Mouse (Mus musculus) mouse trophoblast stem cell (cell line): ENCODE measurements around the gene Mboat2.

Source experiments
- in situ Hi-C, 2 experiments: fragments of 300-500 bp; cut with MseI, MboI; formaldehyde crosslinking; loops; 2 replicates in 1 of 2; 3 replicates in 1 of 2; pipeline ENCODE4 v1.15.1; 2025

Gene Mboat2

GRCm38 (mm10) chr12:24830766-24831152 lies at the start of gene Mboat2:
Gene Mboat2, plus strand, starts transcription at chr12:24830879.
- in situ Hi-C loops: no loop called here

GRCm38 (mm10) chr12:24783735-24784134 lies 46.9 kb upstream of the Mboat2 start:
- in situ Hi-C loops: no loop called here

GRCm38 (mm10) chr12:24785882-24786281 lies 44.8 kb upstream of the Mboat2 start:
- in situ Hi-C loops: no loop called here

GRCm38 (mm10) chr12:24786316-24786715 lies 44.4 kb upstream of the Mboat2 start:
- in situ Hi-C loops: no loop called here

GRCm38 (mm10) chr12:24789659-24790058 lies 41.0 kb upstream of the Mboat2 start:
- in situ Hi-C loops: no loop called here

GRCm38 (mm10) chr12:24811230-24811629 lies 19.4 kb upstream of the Mboat2 start:
- in situ Hi-C loops: no loop called here

GRCm38 (mm10) chr12:24811906-24812305 lies 18.8 kb upstream of the Mboat2 start:
- in situ Hi-C loops: no loop called here

- in situ Hi-C loops: no loop called here
These were observed 7.8 kb upstream of the Mboat2 start for GRCm38 (mm10) chr12:24822831-24823230.

- in situ Hi-C loops: no loop called here
These were observed 6.9 kb upstream of the Mboat2 start for GRCm38 (mm10) chr12:24823636-24824354.

- in situ Hi-C loops: no loop called here
These were observed 593 bp upstream of the Mboat2 start for GRCm38 (mm10) chr12:24830086-24830485.

- in situ Hi-C loops: no loop called here
These were observed 679 bp downstream of the Mboat2 start for GRCm38 (mm10) chr12:24831153-24831963.

- in situ Hi-C loops: no loop called here
These were observed 1.3 kb downstream of the Mboat2 start for GRCm38 (mm10) chr12:24831964-24832427.

GRCm38 (mm10) chr12:24832438-24832837 lies 1.8 kb downstream of the Mboat2 start:
- in situ Hi-C loops: no loop called here

GRCm38 (mm10) chr12:24837947-24838346 lies 7.3 kb downstream of the Mboat2 start:
- in situ Hi-C loops: no loop called here

GRCm38 (mm10) chr12:24841115-24841879 lies 10.6 kb downstream of the Mboat2 start:
- in situ Hi-C loops: no loop called here

GRCm38 (mm10) chr12:24842299-24842910 lies 11.7 kb downstream of the Mboat2 start:
- in situ Hi-C loops: no loop called here

GRCm38 (mm10) chr12:24843395-24844072 lies 12.9 kb downstream of the Mboat2 start:
- in situ Hi-C loops: no loop called here

- in situ Hi-C loops: no loop called here
These were observed 14.7 kb downstream of the Mboat2 start for GRCm38 (mm10) chr12:24845344-24845743.

- in situ Hi-C loops: no loop called here
These were observed 17.4 kb downstream of the Mboat2 start for GRCm38 (mm10) chr12:24848107-24848506.

- in situ Hi-C loops: no loop called here
These were observed 26.7 kb downstream of the Mboat2 start for GRCm38 (mm10) chr12:24857354-24857753.

- in situ Hi-C loops: no loop called here
These were observed 28.7 kb downstream of the Mboat2 start for GRCm38 (mm10) chr12:24859357-24859756.
